Mouse (Mus musculus) embryonic fibroblast, embryonic 13.5 days (primary cell): ENCODE measurements around the gene Fhit. TPM values are rescaled to one million over a fixed set of nuclear protein-coding genes. Genes with fewer than 3 reads are reported as not detected.
"Not testable (repeated sequence)": the region's sequence is repeated elsewhere in the genome, so short reads cannot be mapped to it uniquely, and the experiment has no call there.

Source experiments
- H3K27ac ChIP-seq: 2 replicates; pipeline ENCODE4 v1.5.1; 2012; ENCODE audit warnings: low read length, control low read depth, inconsistent platforms; ENCODE audit not compliant: insufficient read depth
- H3K4me1 ChIP-seq: 2 replicates; pipeline ENCODE4 v1.6.1; 2011; ENCODE audit warnings: low read length; ENCODE audit not compliant: control insufficient read depth, insufficient read depth
- H3K4me3 ChIP-seq: 2 replicates; pipeline ENCODE4 v1.5.1; 2011; ENCODE audit warnings: mild to moderate bottlenecking, control low read depth, low read length; ENCODE audit not compliant: insufficient read depth
- CTCF ChIP-seq: IDR thresholded peaks from 2 replicates; pipeline ENCODE4 v1.5.1; 2011; ENCODE audit warnings: mild to moderate bottlenecking, control low read depth, low read length, moderate library complexity, borderline replicate concordance; ENCODE audit not compliant: insufficient read depth
- POLR2A ChIP-seq: IDR thresholded peaks from 2 replicates; pipeline ENCODE4 v1.6.1; 2011; ENCODE audit warnings: low read depth, mild to moderate bottlenecking, control low read depth, low read length, moderate library complexity
- polyA plus RNA-seq: library from polyadenylated mRNA; stranded (reverse); fragments of >200 nt; gene quantifications from 2 replicates; pipeline ENCODE4 v1.2.4, GENCODE M21; 2011; ENCODE audit warnings: low read depth; ENCODE audit not compliant: missing spikeins, insufficient read length

Fhit gene
- polyA plus RNA-seq, 1 experiment, result 1.4 TPM

DNA sequence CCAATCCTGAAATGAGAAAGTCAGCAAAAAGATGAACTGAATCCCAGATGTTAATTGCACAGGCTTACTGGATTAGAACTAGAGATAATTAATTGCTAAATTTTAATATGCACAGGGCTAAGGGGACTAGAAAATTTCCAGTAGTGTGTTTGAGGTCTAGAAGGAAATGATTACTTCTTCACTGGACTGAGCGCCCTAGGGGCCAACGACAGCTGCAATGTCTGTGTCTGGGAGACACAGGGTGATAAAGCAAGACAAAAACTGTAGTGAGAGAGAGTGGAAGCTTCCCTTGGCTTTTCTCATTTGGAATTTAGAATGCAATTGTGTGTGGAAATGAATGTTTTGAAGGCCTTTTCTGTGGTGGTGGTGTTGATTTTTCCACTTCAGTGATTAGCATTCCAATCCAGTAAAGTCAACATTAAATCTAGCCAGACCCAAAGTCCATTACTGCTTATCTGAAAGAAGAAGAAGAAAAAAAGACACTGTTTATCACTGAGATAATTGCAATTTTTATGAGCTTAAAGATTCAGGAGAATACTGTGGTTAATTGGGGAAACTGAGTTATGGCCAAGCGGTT is 1184.8 kb downstream of the Fhit start:
- no peak overlapping the region for H3K27ac ChIP-seq
- no peaks in the 10 kb centered on the region for H3K4me1 ChIP-seq
- TF ChIP-seq CTCF, result no peak
- no peak for TF ChIP-seq POLR2A
- H3K4me3 ChIP-seq, result no peak overlapping the region

- TF ChIP-seq POLR2A (no peak), CTCF (no peak)
- H3K27ac ChIP-seq, result no peak overlapping the region
- no peak overlapping the region for H3K4me3 ChIP-seq
- no peaks in the 10 kb centered on the region for H3K4me1 ChIP-seq
These were observed 1187.4 kb downstream of the Fhit start for GRCm38 (mm10) chr14:9974402-9974801.

GRCm38 (mm10) chr14:9963853-9964252 is 1198.0 kb downstream of the Fhit start:
- H3K27ac ChIP-seq, result no peak overlapping the region
- H3K4me1 ChIP-seq, result no peaks in the 10 kb centered on the region
- TF ChIP-seq CTCF, result no peak
- no peak overlapping the region for H3K4me3 ChIP-seq

DNA sequence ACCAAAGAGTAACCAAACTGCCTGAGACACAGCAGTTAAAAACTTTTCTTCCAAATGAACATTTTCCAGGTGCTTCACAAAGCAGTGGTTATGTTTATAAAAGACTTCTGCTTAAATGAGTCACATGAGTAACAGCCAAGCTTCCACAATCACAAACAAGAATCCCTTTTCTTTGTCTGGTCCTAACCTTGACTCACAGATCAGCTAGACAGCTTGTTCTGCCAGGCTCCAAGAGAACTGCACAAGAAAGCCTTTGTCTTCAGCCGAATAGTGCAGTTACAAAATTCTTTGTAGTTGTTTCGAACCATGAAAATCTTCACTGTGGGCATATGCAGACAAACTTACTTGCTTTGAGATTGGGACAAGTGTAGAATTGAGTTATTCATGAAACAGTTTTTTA is 1201.4 kb downstream of the Fhit start:
- no peaks in the 10 kb centered on the region for H3K4me1 ChIP-seq
- no peak overlapping the region for H3K4me3 ChIP-seq
- no peak for TF ChIP-seq CTCF
- no peak for TF ChIP-seq POLR2A
- no peak overlapping the region for H3K27ac ChIP-seq

- Histone ChIP-seq H3K4me1 (no peaks in the 10 kb centered on the region), H3K4me3 (no peak overlapping the region), H3K27ac (no peak overlapping the region)
- TF ChIP-seq CTCF (no peak), POLR2A (no peak)
These were observed 1262.3 kb downstream of the Fhit start for GRCm38 (mm10) chr14:9899494-9899893.

GRCm38 (mm10) chr14:9896556-9896955 is 1265.3 kb downstream of the Fhit start:
- TF ChIP-seq POLR2A (no peak), CTCF (no peak)
- no peak overlapping the region for H3K4me3 ChIP-seq

DNA sequence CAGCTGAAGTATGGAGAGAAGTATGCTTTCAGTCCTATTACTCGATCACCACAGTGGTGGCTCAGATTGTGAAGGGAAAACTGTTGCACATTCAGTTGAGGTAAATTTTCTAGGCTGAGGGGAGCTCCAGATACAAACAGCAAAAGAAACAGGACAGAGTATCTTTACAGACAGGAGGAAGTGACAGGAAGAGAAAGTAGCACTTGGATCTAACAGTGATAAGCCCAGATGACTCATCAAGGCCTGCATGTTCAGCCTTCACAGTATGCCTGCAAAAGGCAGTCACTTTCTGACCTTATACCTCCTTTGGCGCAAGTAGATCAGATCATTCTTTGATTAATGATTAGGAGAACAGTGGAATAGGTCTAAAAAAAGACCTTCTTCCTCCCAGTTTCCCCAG is 1309.8 kb downstream of the Fhit start:
- no peak overlapping the region for H3K27ac ChIP-seq
- TF ChIP-seq POLR2A, result no peak
- TF ChIP-seq CTCF, result no peak
- no peak overlapping the region for H3K4me3 ChIP-seq
- no peaks in the 10 kb centered on the region for H3K4me1 ChIP-seq

More at GRCm38 (mm10) chr14:9896556-9896955, 1265.3 kb downstream of the Fhit start:
- Histone ChIP-seq H3K27ac (no peak overlapping the region), H3K4me1 (no peaks in the 10 kb centered on the region)

GRCm38 (mm10) chr14:9832290-9832689 is 1329.5 kb downstream of the Fhit start:
- Histone ChIP-seq H3K4me1 (no peaks in the 10 kb centered on the region), H3K4me3 (no peak overlapping the region), H3K27ac (no peak overlapping the region)
- TF ChIP-seq POLR2A (no peak), CTCF (no peak)

DNA sequence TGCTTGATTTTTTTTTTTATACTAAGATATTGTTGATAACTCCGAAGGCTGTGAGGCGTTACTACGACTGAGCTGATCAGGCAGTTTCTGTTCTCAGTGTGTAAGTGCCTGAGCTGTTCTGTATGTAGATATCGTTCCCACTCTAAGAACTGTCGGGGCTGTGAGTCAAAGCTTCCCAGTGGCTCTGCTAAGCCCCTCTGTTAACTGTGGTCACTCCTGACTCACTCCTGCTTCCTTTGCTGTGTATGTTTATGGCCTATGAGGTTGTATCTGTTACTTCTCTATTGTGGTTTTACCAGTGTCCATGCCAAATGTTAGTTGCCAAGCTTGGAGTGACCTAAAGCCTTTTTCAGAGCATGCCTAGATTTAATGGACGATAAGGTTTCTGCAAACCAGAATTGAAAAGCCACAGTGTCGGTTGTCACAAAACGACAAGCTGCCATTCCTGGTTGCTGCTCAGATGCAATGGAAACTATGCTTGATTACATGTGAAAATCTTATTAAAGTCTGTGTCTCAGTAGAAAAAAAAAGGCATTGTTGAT is 1333.1 kb downstream of the Fhit start:
- not testable (repeated sequence) for H3K4me1 ChIP-seq, H3K4me3 ChIP-seq, H3K27ac ChIP-seq

GRCm38 (mm10) chr14:9815963-9816362 is 1345.9 kb downstream of the Fhit start:
- Histone ChIP-seq H3K4me3 (no peak overlapping the region), H3K27ac (no peak overlapping the region), H3K4me1 (no peaks in the 10 kb centered on the region)
- TF ChIP-seq POLR2A, result no peak
- TF ChIP-seq CTCF, result no peak
